In genomic region chr1:43139587-43140266, GRCm38 (mm10) we compare ENCODE assay signal across 8 mouse cellular contexts. TPM values are rescaled to one million over a fixed set of nuclear protein-coding genes. Genes with fewer than 3 reads are reported as not detected.
DNase-seq lines count a peak whose midpoint lies in the region; ATAC-seq and TF ChIP-seq lines count a peak whose summit lies in the region.

No protein-coding gene starts in this region.

- peak; percentile 75 to 95 for DNase-seq in adrenal gland, adult (ENCODE audit: inconsistent age in 2 of 2, low spot score in 1 of 2)
- DNase-seq in gastrocnemius, postnatal 10 days, result peak; percentile 91
- DNase-seq in left cerebral cortex, postnatal 10 days (ENCODE audit: extremely low spot score in 1 of 2, low spot score in 2 of 2), result peak; percentile 80 to 83
- peak; percentile 92 for DNase-seq in midbrain, embryonic 10.5 days (ENCODE audit: low spot score)
- DNase-seq in right cerebral cortex, postnatal 36 days (ENCODE audit: low spot score in 2 of 2), result peak; percentile 69 to 80
- peak; percentile 77 to 83 for DNase-seq in urinary bladder, postnatal 36 days (ENCODE audit: low spot score in 2 of 2)

- no peak overlapping the region for H3K27ac ChIP-seq in cortical plate, adult 2 months (ENCODE audit: insufficient read depth, low read length)
- H3K27ac ChIP-seq in midbrain, embryonic 10.5 days (replicated peaks), result no peak overlapping the region

- H3K4me3 ChIP-seq in cortical plate, adult 2 months (ENCODE audit: insufficient read depth, low read length), result no peak overlapping the region
- no peak overlapping the region for H3K4me3 ChIP-seq in midbrain, embryonic 10.5 days

- peak; percentile 97 for TF ChIP-seq CTCF in cortical plate, adult 2 months (IDR thresholded peaks at IDR 0.05; ENCODE audit: extremely low read depth, insufficient read depth, low read length)

- no peaks in the 10 kb centered on the region for H3K9me3 ChIP-seq in midbrain, embryonic 10.5 days (replicated peaks)

- H3K4me1 ChIP-seq in cortical plate, adult 2 months (ENCODE audit: control insufficient read depth, insufficient read depth, low read length), result peaks cover 20% of the 10 kb centered on the region
- H3K4me1 ChIP-seq in midbrain, embryonic 10.5 days, result no peaks in the 10 kb centered on the region

- WGBS in midbrain, embryonic 10.5 days, result 55% methylated on average over 8 of the region's 8 CpGs

- intact Hi-C loops in left cerebral cortex, postnatal 10 days (cut with DNase I), result loop anchor here (2.0 to 10.0 kb wide), 2 partner anchors 125 to 595 kb away; partner anchors contain the start of gene 1500015O10Rik

- H3K27me3 ChIP-seq in midbrain, embryonic 10.5 days (ENCODE audit: low read depth, poor library complexity, severe bottlenecking), result no peaks in the 10 kb centered on the region

- TF ChIP-seq POLR2A in cortical plate, adult 2 months (IDR thresholded peaks at IDR 0.05; ENCODE audit: extremely low read depth, insufficient read depth, low read length), result no peak

- H3K36me3 ChIP-seq in midbrain, embryonic 10.5 days, result no peaks in the 10 kb centered on the region

- peak; percentile 87 for ATAC-seq in inflammation-experienced regulatory T-cells, adult 6 months

RNA-seq across cellular contexts. Expression of gene AI597479, which starts 41.2 kb away (rescaled TPM):
- 21.8 and 23.2 TPM in 2 replicates for polyA plus RNA-seq in cortical plate, adult 2 months (2012; rRNA removed)
- 10 to 100 TPM; 11.7 to 12.8 TPM for total RNA-seq in gastrocnemius, postnatal 10 days (2021)
- polyA plus RNA-seq in inflammation-experienced regulatory T-cells, adult 6 months (2017; shearing (Covaris generic)), result 10 to 100 TPM; 13.8 to 16.3 (median 15.0) TPM
- 10 to 100 TPM; 19.7 to 20.3 TPM for total RNA-seq in left cerebral cortex, postnatal 10 days (2021)
- polyA plus RNA-seq in midbrain, embryonic 10.5 days (2016; fragmentation: Nextera tagmentation; extraction: Ambion mirVana), result 41.3 and 43.8 TPM in 2 replicates

RNA-seq across cellular contexts. Expression of gene Tgfbrap1, which starts 41.3 kb away (rescaled TPM):
- 37.2 and 37.4 TPM in 2 replicates for polyA plus RNA-seq in cortical plate, adult 2 months (2012; rRNA removed)
- total RNA-seq in gastrocnemius, postnatal 10 days (2021), result 10 to 100 TPM; 12.0 to 12.6 TPM
- polyA plus RNA-seq in inflammation-experienced regulatory T-cells, adult 6 months (2017; shearing (Covaris generic)), result 1 to 10 TPM; 5.3 to 8.9 (median 7.8) TPM
- total RNA-seq in left cerebral cortex, postnatal 10 days (2021), result 10 to 100 TPM; 41.2 to 42.6 TPM
- 13.5 and 14.8 TPM in 2 replicates for polyA plus RNA-seq in midbrain, embryonic 10.5 days (2016; fragmentation: Nextera tagmentation; extraction: Ambion mirVana)

RNA-seq across cellular contexts. Expression of gene Fhl2, which starts 57.1 kb away (rescaled TPM):
- polyA plus RNA-seq in cortical plate, adult 2 months (2012; rRNA removed), result 88.7 and 98.5 TPM in 2 replicates
- total RNA-seq in gastrocnemius, postnatal 10 days (2021), result 10 to 100 TPM; 21.7 to 22.1 TPM
- polyA plus RNA-seq in inflammation-experienced regulatory T-cells, adult 6 months (2017; shearing (Covaris generic)), result 1 to 10 TPM; 1.5 to 5.8 (median 2.8) TPM
- total RNA-seq in left cerebral cortex, postnatal 10 days (2021), result 10 to 100 TPM; 35.5 to 38.3 TPM
- 6.8 and 7.1 TPM in 2 replicates for polyA plus RNA-seq in midbrain, embryonic 10.5 days (2016; fragmentation: Nextera tagmentation; extraction: Ambion mirVana)

Comparison
In these comparisons a context has a peak if more than half of its experiments do, and no peak if none do; other contexts are left out.
1. RNA of gene Fhl2, which starts 57.1 kb away (polyA plus RNA-seq): 88.7 to 98.5 TPM in cortical plate, adult 2 months; 6.8 to 7.1 TPM in midbrain, embryonic 10.5 days and 1.5 to 5.8 TPM in inflammation-experienced regulatory T-cells, adult 6 months; every median in the first group is over 10 times any median in the second.
2. Peak in every context shown above with its lines, with median percentiles within 50 percentile points of each other: DNase-seq.